Mouse (Mus musculus) Muller cell, postnatal 12 days (primary cell): ENCODE measurements around the gene Ndufa13.
A peak's percentile ranks its signal among the peaks of the same experiment; 100 is the strongest.
"Not testable (repeated sequence)": the region's sequence is repeated elsewhere in the genome, so short reads cannot be mapped to it uniquely, and the experiment has no call there.

Experiments
- DNase-seq: peaks from one replicate; pipeline ENCODE4 v3.0.0-alpha.2; 2015; ENCODE audit errors: inconsistent ontology term

Ndufa13 gene

GRCm38 (mm10) chr8:69902163-69903062, at the start of gene Ndufa13, which contains the start of the genes Tssk6 and Yjefn3:
Ndufa13 (minus strand) TSS chr8:69902558.
Tssk6 (plus strand) TSS chr8:69902184.
Yjefn3 (minus strand) TSS chr8:69902712.
- peak; percentile 22 for DNase-seq

- no peak for DNase-seq
These were observed 47.9 kb upstream of the Ndufa13 start for GRCm38 (mm10) chr8:69950300-69950699.

DNA sequence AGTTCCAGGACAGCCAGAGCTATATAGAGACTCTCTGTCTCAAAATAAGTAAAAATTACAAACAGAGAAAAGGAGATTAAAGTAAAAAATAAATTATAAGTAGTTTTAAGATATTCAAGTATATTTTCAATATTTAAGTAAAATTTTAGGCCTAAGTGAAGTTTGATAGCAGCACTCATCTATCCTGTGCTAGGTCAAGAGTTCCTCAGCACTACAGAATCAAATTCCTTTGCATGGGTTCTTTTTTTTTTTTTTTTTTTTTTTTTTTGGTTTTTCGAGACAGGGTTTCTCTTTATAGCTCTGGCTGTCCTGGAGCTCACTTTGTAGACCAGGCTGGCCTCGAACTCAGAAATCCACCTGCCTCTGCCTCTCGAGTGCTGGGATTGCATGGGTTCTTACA, 40.1 kb upstream of the Ndufa13 start:
- not testable (repeated sequence) for DNase-seq

GRCm38 (mm10) chr8:69940386-69940785, 38.0 kb upstream of the Ndufa13 start:
- no peak for DNase-seq

DNA sequence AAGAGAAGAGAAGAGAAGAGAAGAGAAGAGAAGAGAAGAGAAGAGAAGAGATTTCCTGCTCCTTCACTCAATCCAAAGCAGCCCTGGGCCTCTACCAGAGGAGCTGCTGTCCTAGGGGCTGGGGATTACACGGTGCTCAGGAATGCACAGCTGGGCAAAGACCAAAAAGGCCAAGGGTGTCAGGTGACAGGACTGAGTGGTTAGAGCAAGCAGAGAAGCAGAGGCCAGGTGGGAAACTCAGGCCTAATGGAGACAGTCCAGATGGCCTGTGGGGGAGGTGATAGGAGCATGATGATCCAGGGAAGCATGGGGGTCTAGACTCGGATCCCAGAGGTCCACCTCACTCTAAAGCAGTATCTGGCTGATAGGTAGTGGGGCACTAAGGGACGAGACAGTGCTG, 37.3 kb upstream of the Ndufa13 start:
- DNase-seq: no peak

DNA sequence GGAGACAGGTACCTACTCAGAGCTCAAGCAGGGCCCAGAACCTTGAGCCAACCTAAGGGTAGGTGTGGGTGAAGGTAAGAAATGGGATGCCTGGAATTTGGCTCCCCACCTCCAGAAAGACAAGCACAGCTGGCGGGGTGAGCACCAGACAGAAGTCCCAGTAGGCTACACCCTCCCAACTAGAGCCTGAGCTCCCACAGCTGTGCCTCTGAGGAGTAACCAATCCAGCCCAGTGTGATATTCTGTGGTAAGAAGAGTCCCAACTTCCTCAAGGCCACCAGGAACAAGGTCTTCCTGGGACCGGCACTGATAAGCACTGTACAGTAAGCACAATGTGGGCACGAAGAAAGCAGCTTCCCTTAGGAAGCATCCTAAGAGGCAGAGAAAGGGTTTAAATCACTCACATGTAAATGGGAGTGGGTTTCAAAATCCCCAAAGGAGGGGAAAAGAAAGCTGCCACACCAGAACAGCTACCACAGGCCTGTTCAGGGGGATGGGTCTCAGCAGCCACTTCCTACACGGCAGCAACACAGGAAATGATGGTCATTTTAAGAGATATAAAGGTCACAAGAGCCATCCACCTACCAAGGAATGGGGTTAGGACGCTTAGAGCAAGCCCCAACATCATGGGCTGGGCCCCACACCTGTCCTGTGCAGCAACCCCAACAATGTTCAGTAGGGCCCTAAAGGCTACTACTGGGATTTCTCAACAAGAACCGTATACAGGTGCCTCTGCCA, 36.1 kb upstream of the Ndufa13 start:
- DNase-seq: no peak

DNA sequence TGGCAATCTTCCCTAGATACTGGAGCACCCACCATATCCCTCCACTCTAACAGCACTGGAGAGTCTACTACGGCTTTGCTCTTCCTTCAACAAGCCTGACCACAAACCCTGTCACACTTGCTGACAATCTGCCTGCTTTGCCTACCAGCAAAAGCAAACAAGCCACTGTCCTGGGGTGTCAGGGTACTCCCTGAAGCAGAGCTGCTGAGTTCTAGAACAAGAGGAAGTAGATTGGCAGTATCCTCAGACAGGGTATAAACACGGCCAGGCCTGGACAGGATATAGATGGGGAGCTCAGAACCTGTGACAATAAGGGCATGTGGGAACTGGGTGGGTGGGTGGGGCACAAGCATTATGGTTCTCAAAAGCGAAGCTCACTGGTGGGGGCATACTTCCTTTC, 35.1 kb upstream of the Ndufa13 start:
- no peak for DNase-seq

- DNase-seq: peak; percentile 82
These were observed 33.9 kb upstream of the Ndufa13 start for GRCm38 (mm10) chr8:69936050-69936794.

DNA sequence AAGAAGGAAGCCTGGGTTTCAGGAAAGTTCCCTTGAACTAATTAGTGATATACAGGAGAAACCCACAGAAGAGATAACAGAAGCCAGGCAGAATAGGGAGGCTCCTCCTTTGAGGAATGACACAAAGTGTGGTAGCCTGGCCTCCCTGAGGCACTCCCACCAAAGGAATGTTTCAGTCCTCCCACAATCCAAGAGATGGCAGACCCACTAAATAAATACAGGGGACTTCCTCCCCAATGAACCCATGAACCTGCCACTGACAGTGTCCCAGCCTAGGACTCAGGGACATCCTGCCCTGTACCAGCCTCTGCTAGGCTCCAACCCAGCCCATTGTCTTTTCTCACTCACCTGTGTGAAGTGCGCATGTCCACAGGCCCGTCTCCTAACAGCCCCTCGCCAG, 33.1 kb upstream of the Ndufa13 start:
- no peak for DNase-seq

DNA sequence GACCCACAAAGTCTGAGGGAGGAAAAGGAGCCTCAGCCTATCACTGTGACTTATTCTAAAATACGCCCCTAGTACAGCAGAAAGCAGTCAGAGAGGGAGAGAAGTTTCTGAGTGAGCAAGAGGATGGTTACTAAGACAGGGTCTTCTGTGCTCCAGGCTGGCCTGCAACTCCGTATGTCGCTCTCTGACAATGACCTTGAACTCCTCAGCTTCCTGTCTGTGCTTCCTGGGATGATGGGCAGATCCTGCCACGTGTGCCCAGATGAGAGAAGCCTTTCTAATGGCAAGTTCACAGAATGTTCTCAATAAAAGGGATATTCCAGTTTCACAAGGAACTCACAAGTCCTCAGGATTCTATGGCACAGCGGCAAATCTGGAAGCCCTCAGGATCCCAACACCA, 32.2 kb upstream of the Ndufa13 start:
- no peak for DNase-seq

DNA sequence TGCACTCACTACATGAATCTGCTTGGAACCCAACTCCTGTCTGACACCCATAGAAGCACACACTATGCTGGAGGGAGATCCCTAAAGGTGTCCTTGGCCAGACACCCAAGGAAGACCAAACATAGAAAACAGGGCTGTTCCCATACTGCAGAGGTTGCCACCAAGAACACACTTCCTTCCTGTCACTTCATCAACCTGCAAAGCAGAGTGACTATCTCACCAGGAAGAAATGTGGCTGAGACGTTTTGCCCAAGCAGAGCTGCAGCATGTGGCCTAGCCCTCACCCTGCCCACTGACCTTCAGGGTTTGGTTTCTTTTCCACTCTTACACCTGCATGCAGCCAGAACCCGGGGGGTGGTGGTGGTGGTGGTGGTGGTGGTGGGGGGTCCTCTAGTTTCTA, 31.5 kb upstream of the Ndufa13 start:
- no peak for DNase-seq

DNA sequence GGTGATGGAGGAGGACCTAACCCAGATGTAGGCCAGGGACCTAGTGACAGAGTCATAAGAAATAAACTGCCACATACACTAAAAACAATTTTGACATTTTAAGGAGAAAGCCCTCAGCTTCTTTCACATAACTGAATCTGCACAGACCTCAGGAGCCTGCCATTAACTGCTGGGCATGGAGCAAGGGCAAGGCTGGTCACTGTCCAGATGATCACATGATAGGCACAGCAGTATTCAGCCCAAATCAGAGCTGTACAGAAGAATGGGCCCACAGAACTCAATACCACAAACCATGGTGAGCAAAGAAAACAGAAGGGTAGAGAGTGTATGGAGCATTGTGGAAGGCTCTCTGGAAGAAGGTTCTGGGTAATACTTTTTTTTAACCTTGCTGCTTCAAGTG, 24.5 kb upstream of the Ndufa13 start:
- DNase-seq: no peak

DNA sequence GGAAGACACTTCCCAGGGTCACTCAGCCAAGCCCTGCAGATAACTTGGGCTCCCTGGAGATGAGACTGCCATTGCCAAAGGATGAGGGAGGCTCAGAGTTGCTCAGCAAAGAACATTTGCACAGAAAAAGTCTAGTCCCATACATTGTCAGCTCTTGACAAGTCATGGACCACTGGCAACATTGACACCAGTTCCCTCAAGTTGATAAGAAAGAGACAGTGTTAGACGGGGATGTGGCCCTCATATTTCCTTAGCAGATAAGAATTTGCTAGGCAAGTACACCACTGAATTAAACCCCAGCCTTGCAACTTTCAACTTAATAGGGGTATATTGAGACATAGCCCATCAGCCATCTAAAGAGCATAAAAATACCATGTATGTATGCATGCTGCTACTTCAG, 21.6 kb upstream of the Ndufa13 start:
- no peak for DNase-seq

- DNase-seq: no peak
These were observed 18.8 kb upstream of the Ndufa13 start for GRCm38 (mm10) chr8:69921141-69921540.

- peak; percentile 73 for DNase-seq
These were observed 17.7 kb upstream of the Ndufa13 start for GRCm38 (mm10) chr8:69919876-69920662.

DNA sequence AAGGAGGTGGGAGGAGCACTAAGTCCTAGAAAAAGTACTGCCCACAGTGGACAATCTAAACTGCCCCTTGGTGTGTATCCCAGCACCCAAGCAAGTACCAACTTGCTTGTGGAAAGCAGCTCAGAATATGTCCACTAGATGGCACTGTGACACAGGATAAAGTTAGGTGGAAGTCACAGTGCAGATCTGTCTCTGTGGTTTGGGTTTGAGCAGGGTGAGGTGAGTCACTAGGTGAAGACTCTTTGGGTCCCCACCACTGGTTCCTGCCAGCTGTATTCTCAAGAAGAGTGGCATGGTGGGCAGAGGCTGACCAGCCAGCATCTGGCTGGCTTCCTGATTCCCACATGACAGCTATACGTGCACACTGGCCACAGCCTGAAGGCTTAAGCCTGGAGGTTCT, 16.7 kb upstream of the Ndufa13 start:
- DNase-seq: peak; percentile 74

- no peak for DNase-seq
These were observed 16.1 kb upstream of the Ndufa13 start for GRCm38 (mm10) chr8:69918506-69918905.

GRCm38 (mm10) chr8:69915748-69916147, 13.4 kb upstream of the Ndufa13 start:
- DNase-seq: peak; percentile 75

DNA sequence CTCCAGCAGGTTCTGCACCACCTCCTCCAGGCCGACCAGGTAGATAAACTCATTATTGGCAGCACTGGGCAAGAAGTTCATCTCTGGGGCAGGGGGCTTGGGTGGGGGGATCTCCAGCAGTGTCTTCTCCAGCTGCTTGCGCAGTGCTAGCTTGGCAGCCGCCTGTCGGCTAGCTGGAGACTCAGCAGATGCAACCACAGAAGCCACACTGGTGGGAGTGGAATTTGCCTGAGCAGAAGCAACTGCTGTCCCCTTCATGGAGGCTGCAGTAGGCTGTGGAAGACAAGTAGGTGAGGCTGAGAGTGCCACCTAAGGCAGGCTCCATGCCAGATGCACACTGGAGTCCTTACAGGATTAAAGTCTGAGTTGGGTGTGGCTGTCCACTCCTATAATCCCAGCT, 12.2 kb upstream of the Ndufa13 start:
- no peak for DNase-seq

- DNase-seq: no peak
These were observed 10.2 kb upstream of the Ndufa13 start for GRCm38 (mm10) chr8:69912478-69913074.

GRCm38 (mm10) chr8:69911917-69912316, 9.6 kb upstream of the Ndufa13 start:
- DNase-seq: no peak
